Mouse (Mus musculus) limb, embryonic 12.5 days (tissue): ENCODE data around the gene Spint5. TPM values are rescaled to one million over a fixed set of nuclear protein-coding genes. Genes with fewer than 3 reads are reported as not detected.
A peak's percentile ranks its signal among the peaks of the same experiment; 100 is the strongest.

Experiments used
- ATAC-seq: fragments of 200-750 bp; cut with Nextera tagmentation; 2 replicates; pipeline ENCODE4 v1.8.0; 2017; ENCODE audit warnings: low read depth, moderate TSS enrichment; ENCODE audit not compliant: insufficient number of reproducible peaks, insufficient read depth, low FRiP score, low TSS enrichment
- H3K27ac ChIP-seq: fragments of 300-500 bp; sonication (generic); 2 replicates; pipeline ENCODE4 v1.5.1; 2016; ENCODE audit warnings: mild to moderate bottlenecking, moderate library complexity
- H3K27me3 ChIP-seq: fragments of 300-500 bp; sonication (generic); 2 replicates; pipeline ENCODE4 v1.6.1; 2016; ENCODE audit warnings: mild to moderate bottlenecking, moderate library complexity
- H3K36me3 ChIP-seq: fragments of 300-500 bp; sonication (generic); 2 replicates; pipeline ENCODE4 v1.6.1; 2016; ENCODE audit warnings: mild to moderate bottlenecking, moderate library complexity
- H3K4me1 ChIP-seq: fragments of 300-500 bp; sonication (generic); replicated peaks from 2 replicates; pipeline ENCODE4 v1.6.1; 2016
- H3K4me2 ChIP-seq: fragments of 300-500 bp; sonication (generic); 2 replicates; pipeline ENCODE4 v1.6.1; 2016; ENCODE audit warnings: mild to moderate bottlenecking, moderate library complexity
- H3K4me3 ChIP-seq: fragments of 300-500 bp; sonication (generic); replicated peaks from 2 replicates; pipeline ENCODE4 v1.5.1; 2016; ENCODE audit warnings: mild to moderate bottlenecking
- H3K9ac ChIP-seq: fragments of 300-500 bp; sonication (generic); replicated peaks from 2 replicates; pipeline ENCODE4 v1.6.1; 2016; ENCODE audit warnings: mild to moderate bottlenecking, moderate library complexity
- H3K9me3 ChIP-seq: fragments of 300-500 bp; sonication (generic); 2 replicates; pipeline ENCODE4 v1.6.1; 2016; ENCODE audit warnings: mild to moderate bottlenecking, moderate library complexity
- WGBS: fragments of 180-500 bp; shearing (Covaris S2); methylation state at CpG from one replicate; pipeline ENCODE4 v1.1.7; 2016; 5-methylcytosine and 5-hydroxymethylcytosine counted together
- polyA plus RNA-seq: library from polyadenylated mRNA; unstranded; fragments of >200 nt; fragmentation: Nextera tagmentation; extraction: Ambion mirVana; gene quantifications from 2 replicates; pipeline ENCODE4 v1.2.1, GENCODE M21; 2016

The Spint5 gene
- polyA plus RNA-seq = not detected in 2 replicates

- no peaks in the 10 kb centered on the region for H3K27me3 ChIP-seq
- no peaks in the 10 kb centered on the region for H3K9me3 ChIP-seq
- H3K4me2 ChIP-seq = no peak within 1 kb of the TSS
- 76% methylated on average over 6 of the region's 6 CpGs for WGBS
- no peak within 1 kb of the TSS for H3K9ac ChIP-seq
- no peaks in the 10 kb centered on the region for H3K36me3 ChIP-seq
- no peak within 1 kb of the TSS for H3K27ac ChIP-seq
- no peak within 1 kb of the TSS for H3K4me3 ChIP-seq
- H3K4me1 ChIP-seq = no peaks in the 10 kb centered on the region; the same call in 1 of the 2 replicates
- ATAC-seq = no peak
Measured at GRCm38 (mm10) chr2:164715005-164715404, at the start of gene Spint5. Spint5 (plus strand) TSS chr2:164715305.

- H3K9me3 ChIP-seq = peaks cover 5% of the 10 kb centered on the region; the same call in 1 of the 2 replicates
- H3K27ac ChIP-seq = no peak overlapping the region
- H3K4me2 ChIP-seq = no peak overlapping the region
- H3K9ac ChIP-seq = no peak overlapping the region
- ATAC-seq = no peak
- H3K4me1 ChIP-seq = no peaks in the 10 kb centered on the region
- no peak overlapping the region for H3K4me3 ChIP-seq
- no peaks in the 10 kb centered on the region for H3K27me3 ChIP-seq
- H3K36me3 ChIP-seq = no peaks in the 10 kb centered on the region
- 78% methylated on average over 5 of the region's 5 CpGs for WGBS
Measured at GRCm38 (mm10) chr2:164670261-164670660, 44.8 kb upstream of the Spint5 start.

- H3K9ac ChIP-seq = no peak overlapping the region
- ATAC-seq = no peak
- H3K4me2 ChIP-seq = no peak overlapping the region
- no peak overlapping the region for H3K4me3 ChIP-seq
- H3K36me3 ChIP-seq = no peaks in the 10 kb centered on the region
- H3K27me3 ChIP-seq = no peaks in the 10 kb centered on the region
- no peak overlapping the region for H3K27ac ChIP-seq
- H3K9me3 ChIP-seq = peaks cover 7% of the 10 kb centered on the region; the same call in 1 of the 2 replicates
- WGBS = 21% methylated on average over 1 of the region's 1 CpGs
- H3K4me1 ChIP-seq = no peaks in the 10 kb centered on the region
Measured at GRCm38 (mm10) chr2:164670938-164671337, 44.2 kb upstream of the Spint5 start.

GRCm38 (mm10) chr2:164673987-164674386, 41.1 kb upstream of the Spint5 start, which contains the start of gene Wfdc11:
Wfdc11 (minus strand) TSS chr2:164674087.
- Histone ChIP-seq H3K4me1 (0 out of 2 replicates have a peak, but pooled peaks cover 4% of the 10 kb centered on the region), H3K9ac (no peak within 1 kb of the TSS), H3K4me2 (no peak within 1 kb of the TSS), H3K36me3 (no peaks in the 10 kb centered on the region), H3K4me3 (no peak within 1 kb of the TSS), H3K27ac (no peak within 1 kb of the TSS), H3K9me3 (peaks cover 10% of the 10 kb centered on the region; the same call in 1 of the 2 replicates), H3K27me3 (no peaks in the 10 kb centered on the region)
- WGBS = 72% methylated on average over 7 of the region's 7 CpGs
- no peak for ATAC-seq

- Histone ChIP-seq H3K27me3 (no peaks in the 10 kb centered on the region), H3K27ac (no peak overlapping the region), H3K4me2 (no peak overlapping the region), H3K4me1 (0 out of 2 replicates have a peak, but pooled peaks cover 8% of the 10 kb centered on the region), H3K36me3 (no peaks in the 10 kb centered on the region), H3K4me3 (no peak overlapping the region), H3K9ac (no peak overlapping the region), H3K9me3 (peaks cover 10% of the 10 kb centered on the region; the same call in 1 of the 2 replicates)
- no peak for ATAC-seq
- WGBS = 81% methylated on average over 7 of the region's 7 CpGs
Measured at GRCm38 (mm10) chr2:164676103-164676502, 39.0 kb upstream of the Spint5 start.

GRCm38 (mm10) chr2:164676916-164677685, 38.0 kb upstream of the Spint5 start:
- Histone ChIP-seq H3K9ac (no peak overlapping the region), H3K4me3 (no peak overlapping the region), H3K27me3 (no peaks in the 10 kb centered on the region), H3K9me3 (peaks cover 10% of the 10 kb centered on the region; the same call in 1 of the 2 replicates), H3K27ac (no peak overlapping the region), H3K36me3 (no peaks in the 10 kb centered on the region), H3K4me1 (0 out of 2 replicates have a peak, but pooled peaks cover 8% of the 10 kb centered on the region), H3K4me2 (no peak overlapping the region)
- ATAC-seq = no peak
- WGBS = 83% methylated on average over 16 of the region's 16 CpGs

DNA sequence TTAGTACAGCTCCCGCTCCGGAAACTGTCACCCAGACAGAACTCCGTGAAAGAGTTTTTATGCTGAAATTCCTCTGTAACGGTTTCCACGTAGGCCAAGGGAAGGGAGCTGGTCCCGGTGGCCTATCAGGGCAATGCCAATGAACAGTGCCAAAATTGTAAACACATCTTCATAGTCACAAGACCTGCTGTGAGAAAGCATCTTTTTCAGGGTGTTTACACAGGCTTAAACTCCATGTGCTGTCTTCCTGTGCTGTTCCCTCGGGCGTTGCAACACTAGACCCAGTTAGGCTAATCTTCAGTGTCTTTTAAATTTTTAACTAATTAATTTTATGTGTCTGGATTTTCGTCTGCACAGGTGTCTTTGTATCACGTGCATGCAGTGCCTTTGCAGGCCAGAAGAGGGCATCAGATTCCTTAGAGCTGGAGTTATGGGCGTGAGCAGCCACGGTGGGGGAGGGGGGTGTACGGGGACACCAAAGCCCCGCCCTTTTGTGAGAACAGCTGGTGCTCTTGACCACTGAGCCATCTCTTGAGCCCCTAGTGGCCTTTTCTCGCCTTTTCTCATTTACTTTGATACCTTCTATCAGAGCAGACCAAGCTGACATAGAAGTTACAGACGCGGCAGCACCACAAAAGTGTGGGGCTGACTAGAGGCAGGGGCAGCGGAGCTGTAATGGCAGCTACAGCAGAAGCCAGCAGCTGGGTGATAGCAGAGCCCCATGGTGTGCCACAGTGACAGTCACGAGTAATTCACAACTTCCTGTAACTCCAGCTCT, 36.1 kb upstream of the Spint5 start:
- no peak overlapping the region for H3K9ac ChIP-seq
- no peaks in the 10 kb centered on the region for H3K27me3 ChIP-seq
- H3K4me3 ChIP-seq = peak overlapping the region; percentile 34
- 0 out of 2 replicates have a peak, but pooled peaks have one; percentile 56 for ATAC-seq
- no peaks in the 10 kb centered on the region for H3K36me3 ChIP-seq
- 0 out of 2 replicates have a peak, but pooled peaks cover 5% of the 10 kb centered on the region for H3K9me3 ChIP-seq
- peak overlapping the region; percentile 58 for H3K4me2 ChIP-seq
- 18% methylated on average over 19 of the region's 19 CpGs for WGBS
- H3K27ac ChIP-seq = no peak overlapping the region
- 0 out of 2 replicates have a peak, but pooled peaks cover 8% of the 10 kb centered on the region for H3K4me1 ChIP-seq

DNA sequence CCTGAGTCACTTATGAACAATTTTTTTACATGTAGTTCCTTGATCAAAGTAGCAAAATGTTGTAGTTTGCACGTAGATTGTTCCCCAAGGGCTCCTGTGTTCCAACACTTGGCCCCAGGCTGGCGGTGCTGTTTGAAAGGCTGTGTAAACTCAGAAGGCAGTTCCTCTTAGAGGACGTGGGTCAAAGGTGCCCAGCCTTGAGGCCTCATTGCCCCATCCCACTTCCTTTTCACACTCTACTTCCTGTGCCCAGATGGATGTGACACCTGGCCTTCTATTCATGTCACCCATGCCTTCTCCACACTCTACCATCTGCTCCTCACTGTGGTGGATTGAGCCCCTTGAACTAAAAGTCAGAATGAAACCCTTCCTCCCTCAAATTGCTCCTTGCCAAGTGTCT, 35.2 kb upstream of the Spint5 start:
- no peaks in the 10 kb centered on the region for H3K27me3 ChIP-seq
- H3K4me1 ChIP-seq = 0 out of 2 replicates have a peak, but pooled peaks cover 8% of the 10 kb centered on the region
- 35% methylated on average over 3 of the region's 3 CpGs for WGBS
- no peak overlapping the region for H3K9ac ChIP-seq
- no peak for ATAC-seq
- 0 out of 2 replicates have a peak, but pooled peaks cover 5% of the 10 kb centered on the region for H3K9me3 ChIP-seq
- H3K27ac ChIP-seq = no peak overlapping the region
- H3K4me3 ChIP-seq = no peak overlapping the region
- no peak overlapping the region for H3K4me2 ChIP-seq
- H3K36me3 ChIP-seq = no peaks in the 10 kb centered on the region

- Histone ChIP-seq H3K4me1 (no peaks in the 10 kb centered on the region), H3K4me2 (no peak within 1 kb of the TSS), H3K27ac (no peak within 1 kb of the TSS), H3K27me3 (peaks cover 4% of the 10 kb centered on the region), H3K36me3 (no peaks in the 10 kb centered on the region), H3K9me3 (no peaks in the 10 kb centered on the region), H3K9ac (no peak within 1 kb of the TSS), H3K4me3 (no peak within 1 kb of the TSS)
- ATAC-seq = no peak
- 75% methylated on average over 3 of the region's 3 CpGs for WGBS
Measured at GRCm38 (mm10) chr2:164684807-164685206, 30.3 kb upstream of the Spint5 start, which contains the start of gene Wfdc13. Wfdc13 (plus strand) TSS chr2:164685107.

GRCm38 (mm10) chr2:164698201-164698600, 16.9 kb upstream of the Spint5 start, which contains the start of gene Spint4:
Spint4 (plus strand) TSS chr2:164698501.
- Histone ChIP-seq H3K9ac (no peak within 1 kb of the TSS), H3K27ac (no peak within 1 kb of the TSS), H3K4me3 (no peak within 1 kb of the TSS), H3K36me3 (no peaks in the 10 kb centered on the region), H3K4me2 (no peak within 1 kb of the TSS), H3K4me1 (no peaks in the 10 kb centered on the region), H3K27me3 (no peaks in the 10 kb centered on the region), H3K9me3 (no peaks in the 10 kb centered on the region)
- ATAC-seq = no peak
- WGBS = 79% methylated on average over 4 of the region's 4 CpGs

- no peak overlapping the region for H3K4me2 ChIP-seq
- no peaks in the 10 kb centered on the region for H3K4me1 ChIP-seq
- ATAC-seq = no peak
- no peaks in the 10 kb centered on the region for H3K27me3 ChIP-seq
- no peak overlapping the region for H3K9ac ChIP-seq
- no peak overlapping the region for H3K4me3 ChIP-seq
- no peaks in the 10 kb centered on the region for H3K36me3 ChIP-seq
- 72% methylated on average over 5 of the region's 5 CpGs for WGBS
- no peaks in the 10 kb centered on the region for H3K9me3 ChIP-seq
- no peak overlapping the region for H3K27ac ChIP-seq
Measured at GRCm38 (mm10) chr2:164700959-164701358, 14.1 kb upstream of the Spint5 start.
